Mouse (Mus musculus) cortical plate, adult 2 months (tissue): ENCODE data around the gene Cdk7.

Experiments used
- CTCF ChIP-seq: fragments of 200-500 bp; IDR thresholded peaks from 2 replicates; pipeline ENCODE4 v1.5.1; 2011; ENCODE audit warnings: mild to moderate bottlenecking, control low read depth, low read length; ENCODE audit not compliant: insufficient read depth; ENCODE audit errors: extremely low read depth
- POLR2A ChIP-seq: fragments of 200-500 bp; IDR thresholded peaks from 2 replicates; pipeline ENCODE4 v1.6.1; 2011; ENCODE audit warnings: mild to moderate bottlenecking, low read length, control low read depth; ENCODE audit not compliant: insufficient read depth; ENCODE audit errors: extremely low read depth

DNA sequence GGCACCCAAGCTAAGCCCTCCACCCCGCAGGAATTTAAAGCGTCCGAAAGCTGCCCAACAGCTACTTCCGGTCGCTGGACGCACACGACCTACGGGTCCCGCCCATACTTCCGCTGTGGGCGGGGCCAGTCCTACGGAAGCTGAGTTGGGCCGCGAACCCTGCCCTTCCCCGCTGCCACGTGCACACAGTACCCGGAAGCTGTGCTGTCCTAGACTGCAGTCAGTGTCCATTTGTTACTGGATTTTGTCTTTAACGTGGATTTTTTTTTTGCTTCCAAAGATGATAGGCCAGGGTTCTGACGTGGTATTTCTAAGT is at the start of gene Cdk7:
- TF ChIP-seq POLR2A (peak; percentile 61; the same call in 1 of the 2 replicates), CTCF (no peak)
